Mouse (Mus musculus) ES-E14 (cell line): ENCODE data around the gene Stx11.

Experiments
- CHD2 ChIP-seq: IDR thresholded peaks from 2 replicates; pipeline ENCODE4 v1.6.1; 2014; ENCODE audit warnings: mild to moderate bottlenecking, low read depth, low read length, inconsistent platforms
- HCFC1 ChIP-seq: IDR thresholded peaks from 2 replicates; pipeline ENCODE4 v1.6.1; 2012; ENCODE audit warnings: low read length, inconsistent platforms, borderline replicate concordance; ENCODE audit not compliant: insufficient read depth
- ZC3H11A ChIP-seq: IDR thresholded peaks from 2 replicates; pipeline ENCODE4 v1.6.1; 2012; ENCODE audit warnings: low read depth, mild to moderate bottlenecking, inconsistent platforms, low read length, borderline replicate concordance

DNA sequence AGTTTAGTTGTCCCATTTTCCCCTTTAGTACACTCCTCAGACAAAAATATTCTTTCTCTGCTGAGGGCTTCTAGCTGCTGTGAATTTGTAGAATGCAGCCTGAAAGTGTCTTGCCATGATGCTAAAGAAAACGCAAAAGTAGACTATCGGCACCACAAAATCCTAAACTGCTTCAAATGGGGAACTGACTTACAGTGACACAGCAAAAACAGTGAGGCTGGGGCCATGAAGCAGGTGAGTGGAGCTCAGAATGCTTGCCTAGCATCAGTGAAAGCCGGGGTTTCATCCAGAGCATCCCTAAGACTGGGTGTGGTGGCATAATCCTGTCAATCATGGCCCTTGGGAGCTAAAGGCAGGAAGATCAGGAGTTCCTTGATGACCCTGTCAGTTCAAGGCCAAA, 11.4 kb upstream of the Stx11 start:
- TF ChIP-seq HCFC1: no peak
- TF ChIP-seq ZC3H11A: no peak
- no peak for TF ChIP-seq CHD2
